Mouse (Mus musculus): ENCODE data around the gene E330009J07Rik. TPM values are rescaled to one million over a fixed set of nuclear protein-coding genes. Genes with fewer than 3 reads are reported as not detected.

E330009J07Rik gene
- polyA plus RNA-seq (2021; fragmentation: Nextera tagmentation) = 6.2 and 9.9 TPM in 2 replicates
- long read RNA-seq, experiment 1, full-length matches to known transcripts = 8 of 52 reads
- long read RNA-seq, experiment 1, partial matches to known transcripts = 3 of 52 reads
- long read RNA-seq, experiment 1, other reads (novel, unspliced or antisense) = 41 of 52 reads
- long read RNA-seq, experiment 2, full-length matches to known transcripts = 3 of 33 reads
- long read RNA-seq, experiment 2, partial matches to known transcripts = 1 of 33 reads
- long read RNA-seq, experiment 2, other reads (novel, unspliced or antisense) = 29 of 33 reads

DNA sequence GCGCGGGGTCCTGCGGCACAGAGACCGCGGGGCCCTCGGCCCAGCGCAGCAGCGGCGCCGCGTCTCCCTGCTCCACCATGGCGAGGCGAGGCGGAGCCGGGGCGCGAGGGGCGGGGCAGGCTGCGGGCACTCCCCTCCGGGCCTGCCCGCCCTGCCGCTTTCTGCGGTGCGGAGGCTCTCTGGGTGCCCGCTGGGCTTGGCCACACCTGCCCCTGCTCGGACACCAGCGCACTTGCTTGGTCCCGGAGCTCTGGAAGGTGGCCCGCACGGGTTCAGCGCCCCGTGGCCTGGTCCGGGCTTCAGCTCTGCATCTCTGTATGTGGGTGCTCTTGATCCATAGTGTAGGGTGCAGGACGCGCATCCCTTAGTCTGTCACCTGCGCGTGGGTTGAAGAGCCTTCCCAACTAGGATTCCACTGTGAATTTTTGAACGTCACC lies at the start of gene E330009J07Rik:
Gene E330009J07Rik (minus strand): TSS at position 89 of the 437 bp plus-strand sequence.

DNA sequence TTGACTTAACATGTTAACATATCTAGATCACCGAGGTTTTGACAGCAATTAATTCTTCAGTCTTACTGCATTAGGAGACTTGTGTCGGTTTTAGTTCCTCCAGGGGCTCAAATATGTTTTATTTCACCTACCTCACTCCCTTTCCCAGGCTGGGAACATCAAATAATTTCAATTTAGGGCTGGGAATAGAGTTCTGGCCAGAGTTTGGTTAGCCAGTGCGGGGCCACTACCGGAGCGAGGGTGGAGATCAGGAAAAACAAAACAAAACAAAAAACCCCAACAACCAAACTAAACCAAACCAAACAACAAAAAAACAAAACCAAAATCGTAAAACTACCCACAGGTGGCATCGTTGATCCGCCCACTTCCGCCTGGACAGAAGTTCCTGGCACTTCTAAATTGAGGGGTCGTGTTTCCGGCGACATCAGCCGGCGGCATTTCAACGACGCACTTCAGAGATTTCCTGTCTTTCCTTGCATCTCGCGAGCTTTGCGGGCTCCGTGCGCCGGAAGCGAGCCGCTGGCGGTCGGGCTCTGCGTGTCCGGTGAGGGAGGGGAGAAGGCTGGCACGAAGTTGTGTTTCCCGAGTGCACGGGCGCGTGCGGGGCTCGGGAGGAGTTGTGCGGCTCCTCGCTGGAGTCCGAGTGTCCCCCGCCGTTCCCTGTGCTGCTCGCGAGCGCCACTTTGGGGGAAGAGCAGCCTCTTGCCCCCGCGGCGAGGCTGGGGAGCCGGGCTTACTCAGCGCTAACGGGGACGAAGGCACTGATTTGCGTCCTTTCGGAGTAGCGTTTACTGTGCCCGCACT lies 35.2 kb upstream of the E330009J07Rik start, which contains the start of gene Ssbp1:
Gene Ssbp1 (plus strand): TSS at position 437 of the 804 bp plus-strand sequence.

DNA sequence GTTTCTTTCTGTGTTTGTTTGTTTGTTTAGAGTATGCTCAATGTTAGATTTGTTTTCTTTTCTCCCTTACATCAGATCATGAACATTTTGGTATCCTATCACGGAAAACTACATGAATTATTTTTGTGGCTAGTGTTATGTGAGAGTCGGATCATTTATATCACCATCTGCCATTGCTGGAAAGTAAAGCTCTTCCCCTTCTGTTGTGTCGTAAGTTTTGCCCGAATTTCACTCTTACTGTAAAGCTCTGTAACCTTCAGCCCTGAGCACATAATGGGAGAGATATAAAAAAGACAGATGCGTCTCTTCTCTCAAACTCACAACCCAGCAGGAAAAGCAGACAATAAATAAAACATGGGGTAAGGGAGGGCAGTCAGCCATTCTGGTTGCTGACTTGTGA lies 3.0 kb upstream of the E330009J07Rik start, which contains the start of gene Wee2:
Gene Wee2 (plus strand): TSS at position 153 of the 400 bp plus-strand sequence.

Other genes starting within 250 kb of the E330009J07Rik start
- 30.1 and 39.7 TPM in 2 replicates for gene Agk, start 111.0 kb downstream of the E330009J07Rik start, polyA plus RNA-seq (2021; fragmentation: Nextera tagmentation)
- gene Wee2, start 3.0 kb upstream of the E330009J07Rik start, polyA plus RNA-seq (2021; fragmentation: Nextera tagmentation) = not detected in 2 replicates
- 49.0 and 76.6 TPM in 2 replicates for gene Ssbp1, start 35.2 kb upstream of the E330009J07Rik start, polyA plus RNA-seq (2021; fragmentation: Nextera tagmentation)
- not detected in 2 replicates for gene Tas2r137, start 55.1 kb upstream of the E330009J07Rik start, polyA plus RNA-seq (2021; fragmentation: Nextera tagmentation)
- not detected in 2 replicates for gene Tas2r108, start 57.4 kb upstream of the E330009J07Rik start, polyA plus RNA-seq (2021; fragmentation: Nextera tagmentation)
- not detected in 2 replicates for gene Prss37, start 83.4 kb upstream of the E330009J07Rik start, polyA plus RNA-seq (2021; fragmentation: Nextera tagmentation)
- gene Olfr461, start 118.9 kb upstream of the E330009J07Rik start, polyA plus RNA-seq (2021; fragmentation: Nextera tagmentation) = not detected in 2 replicates
- not detected in 2 replicates for gene Olfr460, start 133.4 kb upstream of the E330009J07Rik start, polyA plus RNA-seq (2021; fragmentation: Nextera tagmentation)
- gene Clec5a, start 149.7 kb upstream of the E330009J07Rik start, polyA plus RNA-seq (2021; fragmentation: Nextera tagmentation) = 5.5 and 7.8 TPM in 2 replicates
- gene Tas2r138, start 177.2 kb upstream of the E330009J07Rik start, polyA plus RNA-seq (2021; fragmentation: Nextera tagmentation) = not detected in 2 replicates
- gene Mgam, start 192.7 kb upstream of the E330009J07Rik start, polyA plus RNA-seq (2021; fragmentation: Nextera tagmentation) = not detected in 2 replicates